Mouse (Mus musculus) Patski (cell line): Measurements from ENCODE around the gene Stxbp4. TPM values are rescaled to one million over a fixed set of nuclear protein-coding genes. Genes with fewer than 3 reads are reported as not detected.

Source experiments
- ATAC-seq: fragments of 100-300 bp; one replicate; pipeline ENCODE4 v1.8.0; 2021
- CTCF ChIA-PET: fragments of 350-600 bp; sonication (Branson Sonifier 250); formaldehyde crosslinking; loops from one replicate; lab custom pipeline; 2022; ENCODE audit warnings: inconsistent platforms; lab: Charles Lee
- POLR2A ChIA-PET: fragments of 350-600 bp; sonication (Branson Sonifier 250); formaldehyde crosslinking; loops from one replicate; lab custom pipeline; 2022; ENCODE audit warnings: antibody characterized with exemption, inconsistent platforms; lab: Charles Lee
- DNase-seq: peaks from one replicate; pipeline ENCODE4 v3.0.0-alpha.2; 2011; ENCODE audit warnings: low read depth, low spot score
- H3K27me3 ChIP-seq: fragments of 371-371 bp; one replicate; pipeline ENCODE4 v1.5.1; 2021
- CTCF ChIP-seq: fragments of 100-300 bp; IDR thresholded peaks from one replicate; pipeline ENCODE4 v1.5.1; 2021
- in situ Hi-C: fragments of 300-500 bp; cut with MboI; formaldehyde crosslinking; loops from 3 replicates; pipeline ENCODE4 v1.11.1; 2018; ENCODE audit warnings: low pct_unique_long_range_greater_than_20kb, mixed read lengths
- polyA plus RNA-seq: library from polyadenylated mRNA; unstranded; gene quantifications from one replicate; pipeline ENCODE4 v1.2.3, GENCODE M21; 2021

Stxbp4 gene
- polyA plus RNA-seq, 1 experiment from 2014 or later, result 21.3 TPM

GRCm38 (mm10) chr11:90481828-90482227 is 156.1 kb downstream of the Stxbp4 start:
- ChIA-PET CTCF (no interaction called here), POLR2A (no interaction called here)
- in situ Hi-C loops, result no loop called here
- ATAC-seq (no peak), DNase-seq (no peak)
- H3K27me3 ChIP-seq, result no peaks in the 10 kb centered on the region
- TF ChIP-seq CTCF, result no peak

DNA sequence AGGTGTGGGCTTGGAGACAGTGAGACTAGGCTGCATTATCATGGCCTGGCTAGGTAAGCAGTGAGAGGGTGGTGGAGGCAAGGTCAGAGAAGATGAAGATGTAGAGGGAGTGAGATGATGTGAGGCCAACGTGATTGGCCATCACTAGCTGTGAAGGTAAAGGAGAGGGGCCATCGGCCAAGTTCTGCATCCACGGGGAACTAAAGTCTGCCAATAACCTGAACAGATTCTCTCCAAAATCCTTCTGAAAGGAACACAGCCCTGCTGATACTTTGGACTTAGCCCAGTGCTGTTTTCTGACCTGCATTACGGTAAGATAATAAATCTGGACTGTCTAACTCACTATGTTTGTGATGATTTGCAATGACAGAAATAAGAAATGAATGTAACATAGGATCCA is 167.6 kb downstream of the Stxbp4 start:
- in situ Hi-C loops, result no loop called here
- POLR2A ChIA-PET, result no interaction called here
- CTCF ChIA-PET, result no interaction called here

GRCm38 (mm10) chr11:90464046-90464595 is 173.8 kb downstream of the Stxbp4 start:
- in situ Hi-C loops, result no loop called here
- H3K27me3 ChIP-seq, result peaks cover 3% of the 10 kb centered on the region
- ChIA-PET POLR2A (no interaction called here), CTCF (interaction anchor here (0.9 kb wide), 1 partner anchor 14 kb away, joined by 3 read pairs; no protein-coding TSS in a partner anchor)
- ATAC-seq (no peak), DNase-seq (no peak)
- no peak for TF ChIP-seq CTCF

More for the DNA sequence above, 167.6 kb downstream of the Stxbp4 start:
- ATAC-seq (no peak), DNase-seq (no peak)
- TF ChIP-seq CTCF, result no peak
- peaks cover 3% of the 10 kb centered on the region for H3K27me3 ChIP-seq

DNA sequence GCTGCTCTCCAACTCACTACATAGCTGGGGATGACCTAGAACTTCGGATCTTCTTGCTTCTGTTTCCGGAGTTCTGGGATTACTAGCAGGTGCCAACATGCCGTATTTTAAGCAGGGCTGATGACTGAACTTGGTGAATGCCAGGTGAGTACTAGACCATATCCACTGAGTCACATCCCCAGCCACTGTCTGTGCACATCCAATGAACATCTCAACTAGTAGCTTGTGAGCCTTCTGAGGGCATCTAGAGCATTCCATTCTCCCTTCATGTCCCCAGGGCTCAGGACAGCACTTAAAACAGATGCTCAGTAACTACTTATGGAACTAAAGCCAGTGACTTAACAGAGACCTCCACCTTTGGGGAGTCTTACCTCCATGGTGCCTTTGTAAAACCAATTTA is 177.4 kb downstream of the Stxbp4 start:
- in situ Hi-C loops, result no loop called here
- POLR2A ChIA-PET, result no interaction called here
- DNase-seq (peak; percentile 15), ATAC-seq (peak; percentile 91)
- H3K27me3 ChIP-seq, result no peaks in the 10 kb centered on the region
- CTCF ChIA-PET, result no interaction called here
- no peak for TF ChIP-seq CTCF

GRCm38 (mm10) chr11:90452134-90452533 is 185.8 kb downstream of the Stxbp4 start:
- in situ Hi-C loops, result no loop called here
- ATAC-seq (no peak), DNase-seq (no peak)
- no peak for TF ChIP-seq CTCF
- POLR2A ChIA-PET, result no interaction called here
- peaks cover 39% of the 10 kb centered on the region for H3K27me3 ChIP-seq
- CTCF ChIA-PET, result no interaction called here

DNA sequence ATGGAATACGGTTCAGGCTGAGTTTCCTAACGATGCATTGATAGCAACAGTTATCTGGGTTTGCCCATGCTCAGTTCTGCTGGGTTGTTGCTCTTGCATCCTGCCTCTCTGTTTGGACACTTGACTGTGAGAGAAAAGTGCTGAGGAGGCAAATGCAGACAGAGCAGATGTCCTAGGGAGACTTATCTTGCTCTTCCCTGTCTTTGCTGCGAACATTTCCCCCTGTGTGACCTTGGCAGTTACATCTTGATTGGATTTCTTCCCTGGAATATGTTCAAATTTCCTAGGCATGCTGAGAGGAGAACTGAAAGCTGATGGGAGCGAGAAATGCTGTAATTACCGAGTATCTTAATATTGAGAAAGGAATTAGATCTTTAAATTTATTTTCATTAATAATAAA is 186.4 kb downstream of the Stxbp4 start:
- in situ Hi-C loops, result no loop called here
- ATAC-seq (no peak), DNase-seq (no peak)
- TF ChIP-seq CTCF, result no peak
- peaks cover 45% of the 10 kb centered on the region for H3K27me3 ChIP-seq
- CTCF ChIA-PET, result no interaction called here
- POLR2A ChIA-PET, result no interaction called here

DNA sequence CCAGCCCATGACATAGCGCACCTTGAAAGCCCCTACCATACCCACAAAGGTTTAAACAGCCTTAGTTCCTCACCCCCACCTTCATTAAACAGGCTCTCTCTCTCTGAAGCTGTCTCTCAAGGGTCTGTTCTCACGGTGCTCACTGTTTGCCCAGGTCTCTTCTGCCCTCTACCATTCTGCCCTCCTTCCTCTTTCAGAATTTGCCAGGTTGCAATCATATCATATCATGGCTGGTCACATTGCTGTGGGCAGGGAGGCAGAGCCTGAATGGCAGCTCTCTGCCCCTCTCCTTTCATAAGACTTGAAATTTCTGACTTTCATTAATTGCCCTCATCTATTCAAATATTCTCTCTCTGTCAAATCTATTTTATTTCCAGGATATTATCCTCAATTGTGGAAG is 195.4 kb downstream of the Stxbp4 start:
- peaks cover 57% of the 10 kb centered on the region for H3K27me3 ChIP-seq
- in situ Hi-C loops, result no loop called here
- ChIA-PET POLR2A (no interaction called here), CTCF (no interaction called here)
- no peak for DNase-seq
- ATAC-seq, result no peak
- no peak for TF ChIP-seq CTCF

DNA sequence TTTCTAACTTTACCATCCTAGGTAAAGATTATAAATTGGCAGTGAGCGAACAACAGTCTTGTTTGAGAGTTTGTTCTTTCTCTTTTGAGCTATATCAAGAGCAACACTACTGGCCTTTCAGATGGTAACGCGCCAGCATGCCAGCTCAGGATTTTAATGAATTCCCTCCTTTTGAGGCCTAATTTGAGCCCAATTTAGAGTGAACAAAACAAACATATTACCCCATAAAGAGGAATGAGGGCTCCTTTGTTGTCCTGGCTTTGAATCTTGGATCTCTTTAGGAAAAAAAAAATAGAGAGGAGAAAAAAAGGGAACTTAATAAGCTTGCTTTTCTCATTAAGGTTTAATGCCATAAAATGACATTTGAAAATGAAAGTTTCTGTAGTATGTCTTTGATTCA is 197.0 kb downstream of the Stxbp4 start:
- in situ Hi-C loops, result no loop called here
- CTCF ChIA-PET, result interaction anchor here (0.8 kb wide), 1 partner anchor 23 kb away, joined by 3 read pairs; no protein-coding TSS in a partner anchor
- peaks cover 56% of the 10 kb centered on the region for H3K27me3 ChIP-seq
- no peak for TF ChIP-seq CTCF
- ATAC-seq (no peak), DNase-seq (no peak)
- POLR2A ChIA-PET, result no interaction called here

DNA sequence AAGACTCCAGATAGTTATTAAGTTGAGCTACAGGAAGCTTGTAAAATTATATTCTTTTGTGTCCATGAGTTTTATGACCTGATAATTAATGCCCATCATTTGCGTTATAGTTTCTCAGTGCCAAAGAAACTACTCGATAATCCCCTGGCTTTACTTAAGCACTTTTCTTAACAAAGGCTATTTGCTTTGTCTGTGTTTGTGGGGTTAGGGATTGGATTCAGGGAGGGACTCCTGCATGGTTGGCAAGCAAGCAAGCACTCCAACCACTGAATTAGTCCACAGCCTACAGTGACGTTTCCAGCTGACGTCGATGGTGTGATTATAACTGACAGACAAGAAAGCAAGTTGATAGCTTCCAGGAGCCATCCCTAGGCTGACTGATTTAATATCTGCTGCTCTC is 199.1 kb downstream of the Stxbp4 start:
- CTCF ChIA-PET, result no interaction called here
- peaks cover 53% of the 10 kb centered on the region for H3K27me3 ChIP-seq
- no peak for ATAC-seq

More for the DNA sequence above, 199.1 kb downstream of the Stxbp4 start:
- no peak for TF ChIP-seq CTCF
- DNase-seq, result no peak
- in situ Hi-C loops, result no loop called here
- POLR2A ChIA-PET, result no interaction called here

Other genes with a start within 250 kb of the Stxbp4 start
- 0.22 TPM for gene Hlf, start 247.2 kb downstream of the Stxbp4 start, polyA plus RNA-seq
- gene Cox11, start 89 bp upstream of the Stxbp4 start, polyA plus RNA-seq, result 22.4 TPM
- 36.7 TPM for gene Tom1l1, start 50.3 kb upstream of the Stxbp4 start, polyA plus RNA-seq